Mouse (Mus musculus) left cerebral cortex, adult 9 months (tissue): ENCODE measurements around the gene Pelo.

Experiments used
- DNase-seq, 2 experiments: peaks; one replicate each; pipeline ENCODE4 v3.0.0; 2022; ENCODE audit warnings: low spot score in 2 of 2

Gene Pelo

DNA sequence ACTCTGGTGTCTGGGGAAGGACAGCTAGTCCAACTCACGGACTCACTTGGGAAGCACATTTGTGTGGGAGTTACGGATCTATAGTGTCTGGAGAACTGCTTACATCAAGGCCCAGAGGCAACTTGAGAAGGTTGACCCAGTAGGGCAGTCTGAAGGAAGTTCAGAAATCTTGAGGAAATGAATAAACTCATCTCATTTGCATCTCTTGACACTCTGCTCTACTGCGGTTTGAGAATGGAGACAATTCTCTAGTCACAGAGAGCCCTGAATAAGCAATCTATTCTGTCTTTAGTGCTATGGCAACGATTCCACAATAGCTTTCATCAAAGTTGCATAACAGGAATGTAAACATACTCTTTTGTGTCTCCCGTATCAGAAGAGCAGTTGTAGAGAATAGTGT, 7.0 kb upstream of the Pelo start:
- no peak for DNase-seq

- DNase-seq, result no peak
These were observed 6.2 kb upstream of the Pelo start for GRCm38 (mm10) chr13:115096216-115096615.

- no peak for DNase-seq
These were observed 5.4 kb upstream of the Pelo start for GRCm38 (mm10) chr13:115095392-115095791.

GRCm38 (mm10) chr13:115091511-115091910, 1.5 kb upstream of the Pelo start:
- no peak for DNase-seq

GRCm38 (mm10) chr13:115090977-115091445, 1.0 kb upstream of the Pelo start:
- DNase-seq, result no peak

DNA sequence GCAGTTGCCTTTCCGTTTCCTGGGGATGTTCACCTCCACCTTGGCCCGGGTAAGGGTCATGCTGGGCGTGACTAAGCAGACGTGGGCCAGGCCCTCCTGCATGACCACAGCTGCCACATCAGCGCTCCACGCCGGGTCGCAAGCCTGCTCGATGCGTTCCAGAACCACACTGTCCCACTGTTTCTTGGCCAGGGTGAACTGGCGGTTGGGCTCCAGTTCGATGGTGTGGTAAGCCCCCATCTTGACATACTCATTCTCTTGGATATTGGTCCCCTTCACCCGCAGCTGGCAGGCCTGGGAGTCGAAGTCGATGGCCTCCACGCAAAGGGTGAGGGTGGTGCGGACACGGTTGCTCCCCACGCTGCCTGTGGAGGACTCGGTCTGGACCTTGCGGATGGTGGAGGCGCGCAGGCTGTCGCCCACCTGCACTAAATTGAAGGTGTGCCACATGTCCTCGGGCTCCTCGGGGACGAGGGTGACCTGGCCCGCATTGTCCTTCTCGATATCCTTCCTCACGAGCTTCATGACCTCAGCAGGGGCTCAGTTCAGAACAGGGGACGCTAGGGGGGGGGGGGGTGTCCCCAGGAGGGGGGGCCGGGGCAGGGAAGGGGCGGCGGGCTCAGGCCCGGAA, 476 bp downstream of the Pelo start:
- DNase-seq, result peak in 1 of 2 experiments; percentile 17

DNA sequence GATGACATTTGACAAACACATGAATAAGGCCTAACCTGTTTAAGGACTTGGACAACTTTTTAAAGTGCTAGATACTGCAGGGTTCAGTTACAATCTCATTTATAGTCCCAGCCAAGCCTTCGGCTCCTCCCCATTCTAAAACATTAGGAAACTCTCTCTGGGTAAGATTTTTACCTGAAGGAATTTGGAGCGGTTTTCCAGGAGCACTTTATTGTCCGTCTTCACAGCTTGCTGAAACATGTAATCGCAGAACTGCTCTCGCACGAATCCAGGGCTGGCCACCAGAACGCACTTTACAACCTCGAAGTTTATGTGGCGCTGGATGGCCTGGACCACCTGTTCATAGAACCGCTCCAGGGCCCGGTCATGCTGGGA, 979 bp downstream of the Pelo start:
- no peak for DNase-seq

DNA sequence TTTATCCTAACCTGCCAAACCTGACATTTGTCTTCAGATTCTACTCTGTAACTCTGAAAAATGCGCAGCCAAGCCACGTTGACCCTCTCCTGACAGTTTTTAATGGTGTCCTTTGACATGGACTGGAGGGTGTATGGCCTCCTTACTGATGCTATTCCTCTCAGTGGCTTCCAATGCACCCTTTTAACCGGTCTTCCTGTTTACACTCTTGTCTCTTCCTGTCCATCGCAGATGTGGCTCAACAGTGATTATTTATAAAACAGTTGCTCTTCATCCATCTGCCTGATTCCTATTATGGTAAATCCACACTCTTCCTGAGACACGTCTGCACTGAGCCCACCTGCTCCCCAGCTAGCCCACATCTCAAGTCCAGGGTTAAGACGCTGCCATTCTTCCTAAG, 4.0 kb downstream of the Pelo start:
- no peak for DNase-seq

GRCm38 (mm10) chr13:115082339-115082738, 7.6 kb downstream of the Pelo start:
- DNase-seq, result no peak

- DNase-seq, result no peak
These were observed 9.9 kb downstream of the Pelo start for GRCm38 (mm10) chr13:115079996-115080585.

GRCm38 (mm10) chr13:115078997-115079685, 10.8 kb downstream of the Pelo start:
- no peak for DNase-seq

DNA sequence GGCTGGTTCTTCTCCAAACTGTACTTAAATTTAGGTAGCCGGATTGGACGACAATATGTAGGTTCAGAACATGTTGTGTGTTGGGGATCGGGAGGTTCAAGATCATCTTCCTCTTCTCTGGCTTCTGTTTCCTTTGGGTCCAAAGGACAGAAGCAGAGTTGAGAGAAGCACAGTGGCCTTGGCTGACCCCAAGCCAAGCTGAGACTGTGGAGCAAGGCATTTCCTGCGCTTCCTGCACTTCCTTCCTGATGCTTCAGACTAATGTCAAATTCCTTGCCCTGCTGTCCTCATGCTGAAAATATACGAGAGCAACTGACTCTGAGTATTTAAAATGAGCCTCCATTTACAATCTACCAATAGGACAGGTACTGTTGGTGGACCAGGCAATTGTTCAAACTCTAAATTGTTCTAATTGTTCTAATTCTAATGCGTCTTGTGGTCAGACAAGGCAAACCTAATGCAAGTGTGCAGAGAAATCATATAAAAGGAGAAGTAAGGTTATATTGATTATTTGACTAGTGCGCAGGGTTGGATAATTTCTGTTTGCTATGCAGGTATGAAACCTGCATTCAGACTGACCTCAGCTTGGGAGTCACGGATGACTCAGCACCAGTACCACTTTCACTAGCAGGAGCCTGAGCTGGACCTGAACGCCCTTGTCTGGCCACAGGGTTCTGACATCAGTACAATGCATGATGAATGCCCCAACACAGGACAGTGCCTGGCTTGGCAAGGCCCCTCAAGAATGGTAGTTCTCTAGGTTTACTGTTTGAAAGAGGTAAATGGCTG, 12.4 kb downstream of the Pelo start:
- no peak for DNase-seq

- no peak for DNase-seq
These were observed 17.6 kb downstream of the Pelo start for GRCm38 (mm10) chr13:115072386-115072785.

DNA sequence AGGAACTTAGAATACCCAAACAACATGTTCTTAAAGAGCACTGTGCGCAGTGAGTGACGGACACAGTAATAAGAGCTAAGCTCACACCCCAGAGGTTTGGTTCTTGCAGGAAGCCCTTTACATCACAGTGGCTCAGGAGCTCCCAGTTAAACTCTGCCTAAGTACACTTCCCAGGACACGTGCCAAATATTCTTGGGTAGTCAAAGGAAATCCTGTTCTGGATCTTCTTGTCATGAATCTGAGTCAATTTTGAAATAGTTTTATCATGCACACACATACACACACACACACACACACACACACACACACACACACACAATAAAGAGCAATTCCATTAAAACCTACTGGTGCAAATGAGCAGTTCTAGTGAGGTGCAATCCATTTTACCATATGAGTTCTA, 18.6 kb downstream of the Pelo start:
- DNase-seq, result no peak

GRCm38 (mm10) chr13:115067968-115068330, 22.0 kb downstream of the Pelo start:
- DNase-seq, result no peak

GRCm38 (mm10) chr13:115067324-115067967, 22.5 kb downstream of the Pelo start:
- DNase-seq, result no peak

- no peak for DNase-seq
These were observed 32.4 kb downstream of the Pelo start for GRCm38 (mm10) chr13:115057555-115057954.

DNA sequence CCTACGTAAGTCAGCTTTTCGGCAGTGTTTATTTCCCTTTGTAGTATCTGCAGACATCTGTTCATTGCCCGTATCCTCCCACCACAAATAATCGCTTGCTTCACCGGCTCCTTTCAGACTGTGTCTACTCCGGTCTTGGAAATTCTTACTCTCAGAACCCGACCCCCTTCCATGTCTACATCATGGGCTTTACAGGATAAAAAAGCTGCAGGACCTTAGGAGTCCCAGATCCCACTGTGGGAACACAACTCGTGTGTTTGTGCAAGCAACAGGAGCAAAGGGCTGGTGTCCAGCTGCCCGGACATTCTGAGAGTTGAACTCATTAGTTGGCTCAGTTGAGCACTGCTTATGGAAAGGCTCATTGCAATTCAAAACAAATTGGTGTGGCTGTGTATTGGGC, 35.2 kb downstream of the Pelo start:
- DNase-seq, result no peak

GRCm38 (mm10) chr13:115052568-115052967, 37.4 kb downstream of the Pelo start:
- DNase-seq, result peak; percentile 15 to 48

- DNase-seq, result no peak
These were observed 39.1 kb downstream of the Pelo start for GRCm38 (mm10) chr13:115050660-115051559.

DNA sequence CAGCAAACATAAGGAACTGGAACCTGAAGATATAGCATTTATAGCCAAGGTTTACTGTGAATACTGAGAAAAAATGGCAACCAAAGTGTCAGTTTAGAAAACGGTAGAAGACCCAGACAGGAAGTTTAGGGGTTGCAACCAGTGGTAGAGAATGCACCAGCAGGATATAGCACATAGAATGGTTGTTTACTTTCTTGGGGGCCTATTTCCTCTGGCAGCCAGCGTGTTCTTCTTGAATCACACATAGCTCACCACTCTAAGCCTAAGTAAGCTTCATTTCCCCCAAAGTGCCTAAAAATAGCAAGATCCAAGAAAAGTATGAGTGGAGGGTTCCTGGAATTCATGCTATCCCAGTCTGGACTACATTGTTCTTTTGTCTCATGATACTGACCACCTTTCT, 47.3 kb downstream of the Pelo start:
- DNase-seq, result no peak
